Mouse (Mus musculus) megakaryocyte, adult 5-6 weeks (primary cell): ENCODE measurements around the gene Grcc10. TPM values are rescaled to one million over a fixed set of nuclear protein-coding genes. Genes with fewer than 3 reads are reported as not detected.

Experiments
- ATAC-seq: 2 replicates; pipeline ENCODE4 v1.8.0; 2016; ENCODE audit warnings: mild to moderate bottlenecking, inconsistent platforms; ENCODE audit not compliant: poor library complexity, severe bottlenecking
- total RNA-seq, 2 experiments: library from RNA; stranded (forward) in 1 of 2; stranded (reverse) in 1 of 2; fragments of 153-499, 151-499 nt in 1 of 2; fragments of 221-1000, 200-1000 nt in 1 of 2; gene quantifications; 2 replicates each; pipeline versions ENCODE4 v1.2.3 to v1.2.4; 2015 to 2017

Grcc10 gene
- total RNA-seq, 2 experiments from 2014 or later: 121 to 177 TPM

GRCm38 (mm10) chr6:124757351-124757880 is 16.2 kb upstream of the Grcc10 start:
- no peak for ATAC-seq

- ATAC-seq: peak; percentile 67
Observed at GRCm38 (mm10) chr6:124756652-124757350, 15.6 kb upstream of the Grcc10 start.

- peak; percentile 49 for ATAC-seq
Observed at GRCm38 (mm10) chr6:124755831-124756595, 14.8 kb upstream of the Grcc10 start, which contains the start of the genes Gm45234 and Atn1. Gene Gm45234 (minus strand): TSS chr6:124756021. Gene Atn1 (minus strand): TSS chr6:124756524.

GRCm38 (mm10) chr6:124755306-124755705 is 14.1 kb upstream of the Grcc10 start:
- ATAC-seq: no peak

- no peak for ATAC-seq
Observed at GRCm38 (mm10) chr6:124753861-124754260, 12.7 kb upstream of the Grcc10 start.

- ATAC-seq: no peak
Observed at GRCm38 (mm10) chr6:124750405-124750804, 9.2 kb upstream of the Grcc10 start.

- no peak for ATAC-seq
Observed at GRCm38 (mm10) chr6:124746654-124747632, 5.8 kb upstream of the Grcc10 start.

GRCm38 (mm10) chr6:124746296-124746605 is 5.1 kb upstream of the Grcc10 start:
- no peak for ATAC-seq

- peak; percentile 70 for ATAC-seq
Observed at GRCm38 (mm10) chr6:124745490-124746295, 4.5 kb upstream of the Grcc10 start.

GRCm38 (mm10) chr6:124744755-124745321 is 3.7 kb upstream of the Grcc10 start:
- no peak for ATAC-seq

GRCm38 (mm10) chr6:124743647-124744046 is 2.5 kb upstream of the Grcc10 start:
- no peak for ATAC-seq

GRCm38 (mm10) chr6:124742839-124743514 is 1.8 kb upstream of the Grcc10 start:
- ATAC-seq: no peak

GRCm38 (mm10) chr6:124741842-124742241 is 668 bp upstream of the Grcc10 start:
- ATAC-seq: no peak

- peak; percentile 24 for ATAC-seq
Observed at GRCm38 (mm10) chr6:124740211-124740887, 825 bp downstream of the Grcc10 start.

GRCm38 (mm10) chr6:124739231-124739796 is 1.9 kb downstream of the Grcc10 start:
- ATAC-seq: no peak

- peak; percentile 33 for ATAC-seq
Observed at GRCm38 (mm10) chr6:124738511-124739023, 2.6 kb downstream of the Grcc10 start, which contains the start of gene Ptpn6. Gene Ptpn6 (minus strand): TSS chr6:124738714.

GRCm38 (mm10) chr6:124737040-124737439 is 4.1 kb downstream of the Grcc10 start:
- no peak for ATAC-seq

GRCm38 (mm10) chr6:124734417-124734816 is 6.8 kb downstream of the Grcc10 start:
- ATAC-seq: no peak
